In genomic region chr5:99859637-99860433, GRCm38 (mm10) we compare ENCODE assay signal across 29 mouse cellular contexts. TPM values are rescaled to one million over a fixed set of nuclear protein-coding genes. Genes with fewer than 3 reads are reported as not detected.
A peak's percentile ranks its signal among the peaks of the same experiment; 100 is the strongest.
DNase-seq lines count a peak whose midpoint lies in the region; ATAC-seq and TF ChIP-seq lines count a peak whose summit lies in the region.
"Had no signal": no experiment of that assay in that cellular context is flagged by ENCODE, and none has a peak within 500 bp of the region (broad histone marks: within the 10 kb centered on the region; RNA-seq: fewer than 3 reads in every experiment).

No protein-coding gene starts in this region.

- H3K36me3 ChIP-seq in kidney, embryonic 14.5 days (ENCODE audit: control insufficient read depth, insufficient read depth, low read length): no peaks in the 10 kb centered on the region
- H3K36me3 ChIP-seq in liver, adult 2 months (ENCODE audit: control insufficient read depth, insufficient read depth, low read length): no peaks in the 10 kb centered on the region
- H3K36me3 ChIP-seq in liver, embryonic 11.5 days (ENCODE audit: control insufficient read depth, insufficient read depth, low read length): no peaks in the 10 kb centered on the region
- no peaks in the 10 kb centered on the region for H3K36me3 ChIP-seq in intestine, embryonic 15.5 days
- H3K36me3 ChIP-seq in intestine, embryonic 16.5 days (ENCODE audit: control insufficient read depth, insufficient read depth, low read length): no peaks in the 10 kb centered on the region
- H3K36me3 ChIP-seq: embryonic facial prominence, embryonic 10.5 days; embryonic facial prominence, embryonic 13.5 days; forebrain, embryonic 12.5 days; forebrain, embryonic 15.5 days; hindbrain, embryonic 12.5 days; hindbrain, embryonic 15.5 days had no signal

- H3K4me3 ChIP-seq in kidney, embryonic 14.5 days (ENCODE audit: low read length): no peak overlapping the region
- H3K4me3 ChIP-seq in liver, adult 2 months (ENCODE audit: insufficient read depth, low read depth, low read length): no peak overlapping the region
- no peak overlapping the region for H3K4me3 ChIP-seq in liver, embryonic 11.5 days (ENCODE audit: low read depth, low read length)
- H3K4me3 ChIP-seq in intestine, embryonic 15.5 days (replicated peaks): no peak overlapping the region
- H3K4me3 ChIP-seq in intestine, embryonic 16.5 days (ENCODE audit: low read length): no peak overlapping the region
- H3K4me3 ChIP-seq: embryonic facial prominence, embryonic 10.5 days; embryonic facial prominence, embryonic 13.5 days; erythroblast, embryonic 14.5 days; forebrain, embryonic 12.5 days; forebrain, embryonic 15.5 days; heart, adult 2 months; hindbrain, embryonic 12.5 days; hindbrain, embryonic 15.5 days had no signal

- no peaks in the 10 kb centered on the region for H3K9me3 ChIP-seq in kidney, embryonic 14.5 days (ENCODE audit: control insufficient read depth, low read length)
- no peaks in the 10 kb centered on the region for H3K9me3 ChIP-seq in liver, embryonic 11.5 days (ENCODE audit: control insufficient read depth, low read length)
- H3K9me3 ChIP-seq in intestine, embryonic 15.5 days: no peaks in the 10 kb centered on the region
- no peaks in the 10 kb centered on the region for H3K9me3 ChIP-seq in intestine, embryonic 16.5 days (ENCODE audit: control insufficient read depth, low read length)
- H3K9me3 ChIP-seq: embryonic facial prominence, embryonic 10.5 days; embryonic facial prominence, embryonic 13.5 days; forebrain, embryonic 12.5 days; forebrain, embryonic 15.5 days; hindbrain, embryonic 12.5 days; hindbrain, embryonic 15.5 days had no signal

- no peaks in the 10 kb centered on the region for H3K27me3 ChIP-seq in kidney, embryonic 14.5 days (ENCODE audit: control insufficient read depth, insufficient read depth, low read length)
- H3K27me3 ChIP-seq in liver, adult 2 months (ENCODE audit: control insufficient read depth, insufficient read depth, low read length): peaks cover 9% of the 10 kb centered on the region; the same call in 1 of the 2 replicates
- H3K27me3 ChIP-seq in liver, embryonic 11.5 days (replicated peaks; ENCODE audit: control insufficient read depth, insufficient read depth, low read length): no peaks in the 10 kb centered on the region; the same call in 1 of the 2 replicates
- no peaks in the 10 kb centered on the region for H3K27me3 ChIP-seq in intestine, embryonic 15.5 days (replicated peaks)
- no peaks in the 10 kb centered on the region for H3K27me3 ChIP-seq in intestine, embryonic 16.5 days (replicated peaks; ENCODE audit: control insufficient read depth, insufficient read depth, low read length)
- H3K27me3 ChIP-seq: forebrain, embryonic 15.5 days; hindbrain, embryonic 15.5 days had no signal

- TF ChIP-seq POLR2A in liver, adult 2 months (IDR thresholded peaks at IDR 0.05; ENCODE audit: extremely low read depth, insufficient read depth, low read length): no peak

- ATAC-seq in kidney, embryonic 14.5 days (ENCODE audit: low FRiP score, low TSS enrichment): no peak
- ATAC-seq in liver, embryonic 11.5 days (replicated peaks; ENCODE audit: low FRiP score): no peak
- ATAC-seq in intestine, embryonic 15.5 days: peak; percentile 75
- ATAC-seq in intestine, embryonic 16.5 days: peak; percentile 71
- ATAC-seq: CD4-positive, CD25-positive, alpha-beta regulatory T cell, adult 4 months; forebrain, embryonic 15.5 days had no signal

- 0 out of 2 replicates have a peak, but pooled peaks cover 4% of the 10 kb centered on the region for H3K4me1 ChIP-seq in kidney, embryonic 14.5 days (ENCODE audit: control insufficient read depth, insufficient read depth, low read length)
- H3K4me1 ChIP-seq in liver, adult 2 months (ENCODE audit: control insufficient read depth, insufficient read depth, low read length): peaks cover 5% of the 10 kb centered on the region
- no peaks in the 10 kb centered on the region for H3K4me1 ChIP-seq in liver, embryonic 11.5 days (replicated peaks; ENCODE audit: control insufficient read depth, insufficient read depth, low read length)
- H3K4me1 ChIP-seq in intestine, embryonic 15.5 days (replicated peaks): 0 out of 2 replicates have a peak, but pooled peaks cover 4% of the 10 kb centered on the region
- H3K4me1 ChIP-seq in intestine, embryonic 16.5 days (ENCODE audit: control insufficient read depth, insufficient read depth, low read length): no peaks in the 10 kb centered on the region

- 59% methylated on average over 13 of the region's 13 CpGs for WGBS in kidney, embryonic 14.5 days
- 17% methylated on average over 13 of the region's 13 CpGs for WGBS in liver, adult 2 months
- 52% methylated on average over 13 of the region's 13 CpGs for WGBS in liver, embryonic 11.5 days
- WGBS in intestine, embryonic 15.5 days: 50% methylated on average over 13 of the region's 13 CpGs
- 48% methylated on average over 13 of the region's 13 CpGs for WGBS in intestine, embryonic 16.5 days

- H3K9ac ChIP-seq in kidney, embryonic 14.5 days (ENCODE audit: low read depth, low read length): no peak overlapping the region
- H3K9ac ChIP-seq in liver, adult 2 months (ENCODE audit: low read depth, low read length): no peak overlapping the region
- H3K9ac ChIP-seq in liver, embryonic 11.5 days (ENCODE audit: low read depth, low read length): no peak overlapping the region
- H3K9ac ChIP-seq in intestine, embryonic 15.5 days: no peak overlapping the region
- H3K9ac ChIP-seq in intestine, embryonic 16.5 days (ENCODE audit: low read depth, low read length): no peak overlapping the region
- H3K9ac ChIP-seq: embryonic facial prominence, embryonic 13.5 days; forebrain, embryonic 12.5 days; forebrain, embryonic 15.5 days; hindbrain, embryonic 12.5 days; hindbrain, embryonic 15.5 days had no signal

- no peak overlapping the region for H3K27ac ChIP-seq in kidney, embryonic 14.5 days (ENCODE audit: low read depth, low read length)
- H3K27ac ChIP-seq in liver, adult 2 months (replicated peaks; ENCODE audit: insufficient read depth, low read depth, low read length): no peak overlapping the region
- H3K27ac ChIP-seq in liver, embryonic 11.5 days (ENCODE audit: low read depth, low read length): no peak overlapping the region
- H3K27ac ChIP-seq in intestine, embryonic 15.5 days: no peak overlapping the region
- no peak overlapping the region for H3K27ac ChIP-seq in intestine, embryonic 16.5 days (ENCODE audit: low read length)
- H3K27ac ChIP-seq: embryonic facial prominence, embryonic 10.5 days; embryonic facial prominence, embryonic 13.5 days; forebrain, embryonic 12.5 days; forebrain, embryonic 15.5 days; heart, adult 2 months; hindbrain, embryonic 12.5 days; hindbrain, embryonic 15.5 days had no signal

- peak; percentile 7 for DNase-seq in kidney, adult 9 months
- DNase-seq in liver, adult 2 months (ENCODE audit: extremely low read depth, low read depth, low spot score): peak; percentile 14
- no peak for DNase-seq in liver, embryonic 11.5 days (ENCODE audit: low spot score)
- DNase-seq: adrenal gland, adult 2 months; adrenal gland, postnatal 14 days; cerebellum, adult 11-12 months; cerebellum, adult 8-10 months; cerebellum, postnatal 10 days; cerebellum, postnatal 36 days; embryo, embryonic 11 days; gastrocnemius, postnatal 25 days; heart, adult 2 months had no signal

- no peak overlapping the region for H3K4me2 ChIP-seq in kidney, embryonic 14.5 days (replicated peaks; ENCODE audit: low read depth, low read length)
- H3K4me2 ChIP-seq in liver, embryonic 11.5 days: no peak overlapping the region
- H3K4me2 ChIP-seq in intestine, embryonic 15.5 days (replicated peaks): no peak overlapping the region
- H3K4me2 ChIP-seq in intestine, embryonic 16.5 days (ENCODE audit: low read depth, low read length): peak overlapping the region; percentile 14; the same call in 1 of the 2 replicates
- H3K4me2 ChIP-seq: embryonic facial prominence, embryonic 13.5 days; forebrain, embryonic 12.5 days; forebrain, embryonic 15.5 days; heart, embryonic 11.5 days; hindbrain, embryonic 12.5 days; hindbrain, embryonic 15.5 days had no signal

- no peak for TF ChIP-seq CTCF in liver, adult 2 months (IDR thresholded peaks at IDR 0.05; ENCODE audit: low read depth, low read length)

- no peaks in the 10 kb centered on the region for H3K79me2 ChIP-seq in liver, adult 2 months (ENCODE audit: control insufficient read depth, insufficient read depth, low read length)

RNA-seq across cellular contexts. Expression of gene Vamp9, which starts 46.2 kb away (rescaled TPM):
- polyA plus RNA-seq in kidney, embryonic 14.5 days (2014; fragmentation: Nextera tagmentation; extraction: Ambion mirVana): 0.51 TPM in 1 of 2 replicates, not detected in the other
- total RNA-seq in liver, adult 2 months (2014; rRNA removed): not detected in 2 replicates
- not detected in 2 replicates for polyA plus RNA-seq in liver, adult 2 months (2012; rRNA removed)
- polyA plus RNA-seq in liver, embryonic 11.5 days (2014; fragmentation: Nextera tagmentation; extraction: Ambion mirVana): not detected in 2 replicates
- polyA plus RNA-seq in intestine, embryonic 15.5 days (2015; fragmentation: Nextera tagmentation; extraction: Ambion mirVana): 0.24 and 0.38 TPM in 2 replicates
- 0.28 TPM in 1 of 2 replicates, not detected in the other for polyA plus RNA-seq in intestine, embryonic 16.5 days (2015; fragmentation: Nextera tagmentation; extraction: Ambion mirVana)
- total RNA-seq: adrenal gland, postnatal 14 days; gastrocnemius, adult 8-10 months; gastrocnemius, postnatal 25 days; heart, postnatal 25 days; hematopoietic stem cell, adult 5-6 weeks; MEL had no signal
- polyA plus RNA-seq: C2C12; embryonic facial prominence, embryonic 10.5 days; erythroblast, embryonic 14.5 days; heart, adult 2 months; hindbrain, embryonic 12.5 days had no signal

Comparison
In these comparisons a context has a peak if more than half of its experiments do, and no peak if none do; other contexts are left out.
1. ATAC-seq: peak in intestine, embryonic 15.5 days (single experiment) and intestine, embryonic 16.5 days (single experiment); none in kidney, embryonic 14.5 days (single experiment) and liver, embryonic 11.5 days (single experiment).